Mouse (Mus musculus): ENCODE data around the gene Hipk4. TPM values are rescaled to one million over a fixed set of nuclear protein-coding genes. Genes with fewer than 3 reads are reported as not detected.
"Not testable (repeated sequence)": the region's sequence is repeated elsewhere in the genome, so short reads cannot be mapped to it uniquely, and the experiment has no call there.

Hipk4 gene
- polyA plus RNA-seq, 1 experiment from 2014 or later, result 0.95 TPM

DNA sequence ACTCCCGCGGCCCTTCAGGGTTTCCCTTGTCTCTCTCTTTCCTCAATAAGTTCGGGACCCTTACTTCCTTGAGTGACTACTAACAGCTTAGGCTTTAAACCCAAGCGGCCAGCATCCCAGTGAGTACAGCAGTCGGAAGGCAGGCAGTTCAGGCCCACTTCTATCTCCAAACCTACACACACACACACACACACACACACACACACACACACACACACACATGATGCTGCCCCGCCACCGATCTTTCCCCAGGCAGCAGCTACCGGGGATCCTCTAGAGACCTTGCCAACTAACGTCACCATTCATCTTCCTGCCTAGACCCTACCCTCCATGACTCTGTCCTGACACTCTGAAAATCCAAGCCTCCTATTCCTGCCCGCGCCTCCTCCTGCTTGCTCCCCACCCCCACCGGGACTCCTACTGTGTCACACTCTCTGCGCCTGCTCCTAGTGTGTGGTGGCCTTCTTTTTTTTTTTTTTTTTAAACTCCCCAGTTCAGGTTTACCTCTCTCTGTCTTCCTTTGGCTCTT lies 35.3 kb upstream of the Hipk4 start:
- H3K36me3 ChIP-seq (ENCODE audit: insufficient read depth), result peaks cover 9% of the 10 kb centered on the region
- H3K27me3 ChIP-seq (ENCODE audit: insufficient read depth, low read length), result no peaks in the 10 kb centered on the region
- H3K9me3 ChIP-seq (ENCODE audit: low read depth, low read length), result no peaks in the 10 kb centered on the region
- H3K4me1 ChIP-seq (ENCODE audit: insufficient read depth), result peaks cover 6% of the 10 kb centered on the region
- peak overlapping the region; percentile 83 for H3K4me2 ChIP-seq
- peak overlapping the region; percentile 86 for H3K9ac ChIP-seq
- ATAC-seq (ENCODE audit: insufficient read depth) (no peak), DNase-seq (peak; percentile 55)
- TF ChIP-seq CTCF (IDR thresholded peaks at IDR 0.05; ENCODE audit: low read depth), result no peak
- peak overlapping the region; percentile 76 for H3K4me3 ChIP-seq (ENCODE audit: low read depth, low read length)
- 0% methylated on average over 13 of the region's 13 CpGs for WGBS
- peak overlapping the region; percentile 97 for H3K27ac ChIP-seq (ENCODE audit: low read depth)

- no peak for ATAC-seq (ENCODE audit: insufficient read depth)
- 90% methylated on average over 25 of the region's 25 CpGs for WGBS
- H3K27me3 ChIP-seq (ENCODE audit: insufficient read depth, low read length), result no peaks in the 10 kb centered on the region
- no peak overlapping the region for H3K9ac ChIP-seq
- H3K4me3 ChIP-seq (ENCODE audit: low read depth, low read length), result no peak overlapping the region
- TF ChIP-seq CTCF (IDR thresholded peaks at IDR 0.05; ENCODE audit: low read depth), result no peak
- no peak for DNase-seq
- H3K4me2 ChIP-seq, result peak overlapping the region; percentile 55; the same call in 1 of the 2 replicates
- H3K9me3 ChIP-seq (ENCODE audit: low read depth, low read length), result no peaks in the 10 kb centered on the region
- peaks cover 6% of the 10 kb centered on the region for H3K4me1 ChIP-seq (ENCODE audit: insufficient read depth)
- peaks cover 9% of the 10 kb centered on the region for H3K36me3 ChIP-seq (ENCODE audit: insufficient read depth)
- no peak overlapping the region for H3K27ac ChIP-seq (ENCODE audit: low read depth)
Measured at GRCm38 (mm10) chr7:27489270-27489869, 33.7 kb upstream of the Hipk4 start.

DNA sequence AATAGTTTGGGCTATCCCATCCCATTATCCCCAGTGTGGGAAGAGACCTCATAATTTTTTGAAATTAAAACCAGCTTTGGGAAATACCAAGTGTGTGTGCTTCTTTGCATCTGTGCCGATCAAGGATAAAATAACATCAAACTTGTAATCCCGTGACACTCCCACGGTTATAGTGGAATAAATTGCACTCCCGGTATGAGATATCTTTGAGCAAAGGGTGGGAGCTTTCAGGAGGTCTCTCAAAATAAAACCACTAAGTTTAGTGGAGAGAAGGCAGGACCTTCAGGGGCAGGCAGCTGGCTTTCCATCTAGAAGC lies 32.9 kb upstream of the Hipk4 start:
- 23% methylated on average over 4 of the region's 4 CpGs for WGBS
- TF ChIP-seq CTCF (IDR thresholded peaks at IDR 0.05; ENCODE audit: low read depth), result no peak
- DNase-seq (no peak), ATAC-seq (ENCODE audit: insufficient read depth) (no peak)
- H3K27ac ChIP-seq (ENCODE audit: low read depth), result peak overlapping the region; percentile 85
- peak overlapping the region; percentile 31 for H3K4me3 ChIP-seq (ENCODE audit: low read depth, low read length)
- peaks cover 6% of the 10 kb centered on the region for H3K4me1 ChIP-seq (ENCODE audit: insufficient read depth)
- H3K4me2 ChIP-seq, result peak overlapping the region; percentile 55
- H3K9ac ChIP-seq, result peak overlapping the region; percentile 49
- H3K27me3 ChIP-seq (ENCODE audit: insufficient read depth, low read length), result no peaks in the 10 kb centered on the region
- peaks cover 9% of the 10 kb centered on the region for H3K36me3 ChIP-seq (ENCODE audit: insufficient read depth)
- H3K9me3 ChIP-seq (ENCODE audit: low read depth, low read length), result no peaks in the 10 kb centered on the region

- H3K4me2 ChIP-seq, result peak overlapping the region; percentile 55
- H3K36me3 ChIP-seq (ENCODE audit: insufficient read depth), result peaks cover 9% of the 10 kb centered on the region
- peak overlapping the region; percentile 85 for H3K27ac ChIP-seq (ENCODE audit: low read depth)
- DNase-seq (peak; percentile 95), ATAC-seq (ENCODE audit: insufficient read depth) (peak; percentile 82)
- TF ChIP-seq CTCF (IDR thresholded peaks at IDR 0.05; ENCODE audit: low read depth), result peak; percentile 66
- H3K9me3 ChIP-seq (ENCODE audit: low read depth, low read length), result no peaks in the 10 kb centered on the region
- peak overlapping the region; percentile 31 for H3K4me3 ChIP-seq (ENCODE audit: low read depth, low read length)
- no peaks in the 10 kb centered on the region for H3K27me3 ChIP-seq (ENCODE audit: insufficient read depth, low read length)
- WGBS, result under 1% methylated on average over 32 of the region's 33 CpGs
- peak overlapping the region; percentile 49 for H3K9ac ChIP-seq
- peaks cover 6% of the 10 kb centered on the region for H3K4me1 ChIP-seq (ENCODE audit: insufficient read depth)
Measured at GRCm38 (mm10) chr7:27490543-27491329, 32.3 kb upstream of the Hipk4 start.

- no peak for ATAC-seq (ENCODE audit: insufficient read depth)
- DNase-seq, result peak; percentile 63
- WGBS, result 59% methylated on average over 7 of the region's 7 CpGs
- Histone ChIP-seq H3K9me3 (ENCODE audit: low read depth, low read length) (no peaks in the 10 kb centered on the region), H3K9ac (no peak overlapping the region), H3K27me3 (ENCODE audit: insufficient read depth, low read length) (no peaks in the 10 kb centered on the region), H3K4me1 (ENCODE audit: insufficient read depth) (peaks cover 6% of the 10 kb centered on the region), H3K4me3 (ENCODE audit: low read depth, low read length) (no peak overlapping the region), H3K36me3 (ENCODE audit: insufficient read depth) (peaks cover 9% of the 10 kb centered on the region), H3K4me2 (peak overlapping the region; percentile 55; the same call in 1 of the 2 replicates), H3K27ac (ENCODE audit: low read depth) (peak overlapping the region; percentile 85)
- no peak for TF ChIP-seq CTCF (IDR thresholded peaks at IDR 0.05; ENCODE audit: low read depth)
Measured at GRCm38 (mm10) chr7:27491856-27492255, 31.2 kb upstream of the Hipk4 start.

GRCm38 (mm10) chr7:27493022-27493421 lies 30.0 kb upstream of the Hipk4 start:
- Histone ChIP-seq H3K9ac (no peak overlapping the region), H3K4me1 (ENCODE audit: insufficient read depth) (peaks cover 6% of the 10 kb centered on the region), H3K9me3 (ENCODE audit: low read depth, low read length) (no peaks in the 10 kb centered on the region), H3K4me2 (no peak overlapping the region), H3K36me3 (ENCODE audit: insufficient read depth) (peaks cover 9% of the 10 kb centered on the region), H3K27me3 (ENCODE audit: insufficient read depth, low read length) (no peaks in the 10 kb centered on the region), H3K4me3 (ENCODE audit: low read depth, low read length) (no peak overlapping the region), H3K27ac (ENCODE audit: low read depth) (no peak overlapping the region)
- no peak for DNase-seq
- no peak for TF ChIP-seq CTCF (IDR thresholded peaks at IDR 0.05; ENCODE audit: low read depth)
- 51% methylated on average over 3 of the region's 3 CpGs for WGBS
- no peak for ATAC-seq (ENCODE audit: insufficient read depth)

- peaks cover 3% of the 10 kb centered on the region for H3K4me1 ChIP-seq (ENCODE audit: insufficient read depth)
- no peak overlapping the region for H3K9ac ChIP-seq
- no peaks in the 10 kb centered on the region for H3K9me3 ChIP-seq (ENCODE audit: low read depth, low read length)
- ATAC-seq (ENCODE audit: insufficient read depth) (no peak), DNase-seq (no peak)
- no peak overlapping the region for H3K4me2 ChIP-seq
- peaks cover 9% of the 10 kb centered on the region for H3K36me3 ChIP-seq (ENCODE audit: insufficient read depth)
- TF ChIP-seq CTCF (IDR thresholded peaks at IDR 0.05; ENCODE audit: low read depth), result no peak
- H3K4me3 ChIP-seq (ENCODE audit: low read depth, low read length), result no peak overlapping the region
- H3K27ac ChIP-seq (ENCODE audit: low read depth), result peak overlapping the region; percentile 31; the same call in 1 of the 2 replicates
- WGBS, result 78% methylated on average over 5 of the region's 5 CpGs
- no peaks in the 10 kb centered on the region for H3K27me3 ChIP-seq (ENCODE audit: insufficient read depth, low read length)
Measured at GRCm38 (mm10) chr7:27493450-27493849, 29.6 kb upstream of the Hipk4 start.

DNA sequence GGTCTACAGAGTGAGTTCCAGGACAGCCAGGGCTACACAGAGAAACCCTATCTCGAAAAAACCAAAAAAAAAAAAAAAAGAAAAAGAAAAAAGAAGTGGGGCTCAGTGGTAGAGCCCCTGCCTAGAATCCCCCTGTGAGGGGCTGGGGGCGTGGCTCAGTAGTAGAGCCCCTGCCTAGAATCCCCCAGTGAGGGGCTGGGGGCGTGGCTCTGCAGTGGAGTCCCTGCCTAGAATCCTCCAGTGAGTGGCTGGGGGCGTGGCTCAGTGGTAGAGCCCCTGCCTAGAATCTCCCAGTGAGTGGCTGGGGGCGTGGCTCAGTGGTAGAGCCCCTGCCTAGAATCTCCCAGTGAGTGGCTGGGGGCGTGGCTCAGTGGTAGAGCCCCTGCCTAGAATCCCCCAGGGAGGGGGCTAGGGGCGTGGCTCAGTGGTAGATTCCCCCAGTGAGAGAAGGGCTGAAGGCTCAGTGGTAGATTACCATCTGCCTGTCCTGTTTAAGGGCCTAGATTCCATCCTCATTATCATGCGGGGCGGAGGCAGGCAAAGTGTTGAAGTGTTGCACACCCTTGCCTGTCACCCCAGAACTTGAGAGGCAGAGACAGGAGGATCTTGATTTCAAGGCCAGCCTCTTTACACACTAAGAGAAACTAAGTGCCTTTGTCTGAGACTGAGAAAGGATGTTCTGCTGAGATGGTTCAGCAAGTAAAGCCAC lies 28.3 kb upstream of the Hipk4 start:
- not testable (repeated sequence) for H3K9ac ChIP-seq; ATAC-seq (ENCODE audit: insufficient read depth); H3K27me3 ChIP-seq (ENCODE audit: insufficient read depth, low read length); H3K9me3 ChIP-seq (ENCODE audit: low read depth, low read length); H3K4me1 ChIP-seq (ENCODE audit: insufficient read depth); H3K4me3 ChIP-seq (ENCODE audit: low read depth, low read length); H3K36me3 ChIP-seq (ENCODE audit: insufficient read depth); H3K4me2 ChIP-seq; DNase-seq; H3K27ac ChIP-seq (ENCODE audit: low read depth)
- 90% methylated on average over 9 of the region's 9 CpGs for WGBS

All from lung, embryonic 14.5 days (tissue).